Mouse (Mus musculus) hindbrain, embryonic 14.5 days (tissue): ENCODE measurements around the gene Syt16. TPM values are rescaled to one million over a fixed set of nuclear protein-coding genes. Genes with fewer than 3 reads are reported as not detected.

Source experiments
- ATAC-seq: fragments of 200-750 bp; cut with Nextera tagmentation; 2 replicates; pipeline ENCODE4 v1.8.0; 2017; ENCODE audit warnings: moderate number of reproducible peaks, mild to moderate bottlenecking, moderate TSS enrichment, moderate library complexity; ENCODE audit not compliant: low FRiP score
- DNase-seq: peaks from one replicate; pipeline ENCODE4 v3.0.0-alpha.2; 2015; ENCODE audit warnings: low spot score
- H3K27ac ChIP-seq: fragments of 300-500 bp; sonication (generic); 2 replicates; pipeline ENCODE4 v1.5.1; 2014; ENCODE audit warnings: mild to moderate bottlenecking, moderate library complexity
- H3K27me3 ChIP-seq: fragments of 300-500 bp; sonication (generic); 2 replicates; pipeline ENCODE4 v1.6.1; 2014; ENCODE audit warnings: mild to moderate bottlenecking, low read length, mixed read lengths; ENCODE audit not compliant: control insufficient read depth, insufficient read depth
- H3K36me3 ChIP-seq: fragments of 300-500 bp; sonication (generic); replicated peaks from 2 replicates; pipeline ENCODE4 v1.6.1; 2014; ENCODE audit not compliant: control insufficient read depth, insufficient read depth
- H3K4me1 ChIP-seq: fragments of 300-500 bp; sonication (generic); replicated peaks from 2 replicates; pipeline ENCODE4 v1.6.1; 2014; ENCODE audit warnings: antibody characterized with exemption, low read length, mixed read lengths; ENCODE audit not compliant: control insufficient read depth, insufficient read depth
- H3K4me2 ChIP-seq: fragments of 300-500 bp; sonication (generic); replicated peaks from 2 replicates; pipeline ENCODE4 v1.6.1; 2014; ENCODE audit warnings: mild to moderate bottlenecking, moderate library complexity
- H3K4me3 ChIP-seq: fragments of 300-500 bp; sonication (generic); replicated peaks from 2 replicates; pipeline ENCODE4 v1.5.1; 2014; ENCODE audit warnings: mild to moderate bottlenecking, low read length
- H3K9ac ChIP-seq: fragments of 300-500 bp; sonication (generic); 2 replicates; pipeline ENCODE4 v1.6.1; 2014
- H3K9me3 ChIP-seq: fragments of 300-500 bp; sonication (generic); 2 replicates; pipeline ENCODE4 v1.6.1; 2016; ENCODE audit warnings: low read length; ENCODE audit not compliant: control insufficient read depth
- WGBS: fragments of 180-500 bp; shearing (Covaris S2); extraction: QIAGEN DNeasy Blood & Tissue Kit; methylation state at CpG from one replicate; pipeline ENCODE4 v1.1.7; 2014; 5-methylcytosine and 5-hydroxymethylcytosine counted together
- polyA plus RNA-seq: library from polyadenylated mRNA; unstranded; fragments of >200 nt; fragmentation: Nextera tagmentation; extraction: Ambion mirVana; gene quantifications from 2 replicates; pipeline ENCODE4 v1.2.1, GENCODE M21; 2014

The Syt16 gene
- polyA plus RNA-seq, 1 experiment from 2014 or later, result 79.5 TPM

- Histone ChIP-seq H3K36me3 (no peaks in the 10 kb centered on the region), H3K27ac (peak overlapping the region; percentile 27), H3K9ac (no peak overlapping the region), H3K4me3 (no peak overlapping the region), H3K4me2 (no peak overlapping the region), H3K27me3 (no peaks in the 10 kb centered on the region), H3K4me1 (0 out of 2 replicates have a peak, but pooled peaks cover 5% of the 10 kb centered on the region), H3K9me3 (no peaks in the 10 kb centered on the region)
- WGBS, result 67% methylated on average over 6 of the region's 6 CpGs
- no peak for ATAC-seq
- no peak for DNase-seq
Measured at GRCm38 (mm10) chr12:74202431-74203042, 205.1 kb downstream of the Syt16 start.

- H3K27ac ChIP-seq, result no peak overlapping the region
- no peak overlapping the region for H3K4me2 ChIP-seq
- DNase-seq (no peak), ATAC-seq (no peak)
- no peaks in the 10 kb centered on the region for H3K36me3 ChIP-seq
- no peak overlapping the region for H3K4me3 ChIP-seq
- H3K27me3 ChIP-seq, result no peaks in the 10 kb centered on the region
- WGBS, result 87% methylated on average over 3 of the region's 3 CpGs
- H3K4me1 ChIP-seq, result no peaks in the 10 kb centered on the region
- no peak overlapping the region for H3K9ac ChIP-seq
- no peaks in the 10 kb centered on the region for H3K9me3 ChIP-seq
Measured at GRCm38 (mm10) chr12:74212156-74212555, 214.7 kb downstream of the Syt16 start.

- no peak overlapping the region for H3K4me2 ChIP-seq
- no peaks in the 10 kb centered on the region for H3K9me3 ChIP-seq
- no peak overlapping the region for H3K4me3 ChIP-seq
- no peaks in the 10 kb centered on the region for H3K27me3 ChIP-seq
- H3K9ac ChIP-seq, result no peak overlapping the region
- no peak overlapping the region for H3K27ac ChIP-seq
- no peak for ATAC-seq
- WGBS, result 70% methylated on average over 5 of the region's 5 CpGs
- no peak for DNase-seq
- H3K36me3 ChIP-seq, result no peaks in the 10 kb centered on the region
- H3K4me1 ChIP-seq, result no peaks in the 10 kb centered on the region
Measured at GRCm38 (mm10) chr12:74216103-74216728, 218.8 kb downstream of the Syt16 start.

GRCm38 (mm10) chr12:74219909-74220308 lies 222.4 kb downstream of the Syt16 start:
- 85% methylated on average over 4 of the region's 4 CpGs for WGBS
- no peak overlapping the region for H3K4me2 ChIP-seq
- H3K4me1 ChIP-seq, result no peaks in the 10 kb centered on the region
- DNase-seq (no peak), ATAC-seq (no peak)
- H3K27me3 ChIP-seq, result no peaks in the 10 kb centered on the region
- no peaks in the 10 kb centered on the region for H3K9me3 ChIP-seq
- H3K9ac ChIP-seq, result no peak overlapping the region
- no peaks in the 10 kb centered on the region; the same call in 1 of the 2 replicates for H3K36me3 ChIP-seq
- H3K27ac ChIP-seq, result no peak overlapping the region
- no peak overlapping the region for H3K4me3 ChIP-seq

GRCm38 (mm10) chr12:74220651-74221050 lies 223.2 kb downstream of the Syt16 start:
- H3K9ac ChIP-seq, result no peak overlapping the region

DNA sequence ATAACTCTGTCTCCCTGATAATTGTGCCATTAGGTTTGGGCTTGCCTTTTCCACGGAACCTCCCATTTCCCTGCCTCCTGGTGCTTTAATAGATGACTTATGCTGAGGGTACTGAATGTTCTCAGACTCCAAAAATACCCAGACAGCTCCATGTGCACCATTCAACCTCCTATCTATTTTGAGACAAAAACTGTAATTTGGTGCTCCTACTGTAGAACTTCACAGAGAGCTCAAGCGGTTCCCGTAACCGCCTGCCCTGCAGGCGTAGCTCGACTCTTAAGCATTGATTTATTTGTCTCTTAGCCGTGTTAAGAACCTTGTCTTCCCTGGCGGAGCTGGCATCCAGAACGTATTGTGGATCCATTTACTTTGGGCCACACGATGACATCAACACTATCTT lies 233.3 kb downstream of the Syt16 start:
- 74% methylated on average over 10 of the region's 10 CpGs for WGBS
- no peak overlapping the region for H3K27ac ChIP-seq
- H3K36me3 ChIP-seq, result no peaks in the 10 kb centered on the region
- 0 out of 2 replicates have a peak, but pooled peaks cover 7% of the 10 kb centered on the region for H3K4me1 ChIP-seq
- H3K4me3 ChIP-seq, result no peak overlapping the region
- ATAC-seq, result no peak
- no peaks in the 10 kb centered on the region for H3K9me3 ChIP-seq
- no peak for DNase-seq
- no peak overlapping the region for H3K4me2 ChIP-seq
- no peaks in the 10 kb centered on the region for H3K27me3 ChIP-seq
- H3K9ac ChIP-seq, result no peak overlapping the region

More at GRCm38 (mm10) chr12:74220651-74221050, 223.2 kb downstream of the Syt16 start:
- Histone ChIP-seq H3K4me3 (no peak overlapping the region), H3K4me1 (no peaks in the 10 kb centered on the region), H3K9me3 (no peaks in the 10 kb centered on the region), H3K27me3 (no peaks in the 10 kb centered on the region), H3K4me2 (no peak overlapping the region), H3K36me3 (no peaks in the 10 kb centered on the region; the same call in 1 of the 2 replicates), H3K27ac (no peak overlapping the region)
- ATAC-seq (no peak), DNase-seq (no peak)
- WGBS, result 86% methylated on average over 1 of the region's 1 CpGs

DNA sequence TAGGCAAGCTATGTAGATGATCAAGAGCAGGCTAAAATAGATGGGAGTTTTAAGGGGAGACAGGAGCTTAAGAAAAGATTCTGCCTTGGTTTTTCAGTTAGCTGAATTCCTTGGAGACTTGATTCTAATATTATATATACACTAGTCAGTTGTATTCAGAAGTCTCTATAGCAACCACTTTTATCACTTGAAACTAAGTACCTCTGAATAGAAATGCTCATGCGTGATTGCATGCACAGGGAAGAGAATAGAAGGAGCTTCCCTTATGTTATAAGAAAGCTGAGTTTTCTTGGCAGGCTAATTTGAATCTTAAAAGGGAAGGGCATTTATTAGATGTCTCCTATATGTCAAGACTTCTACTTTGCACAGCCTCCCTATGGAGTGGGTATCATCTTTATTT lies 235.4 kb downstream of the Syt16 start:
- Histone ChIP-seq H3K36me3 (no peaks in the 10 kb centered on the region), H3K4me2 (no peak overlapping the region), H3K9me3 (no peaks in the 10 kb centered on the region), H3K9ac (no peak overlapping the region), H3K4me3 (no peak overlapping the region), H3K27me3 (no peaks in the 10 kb centered on the region), H3K27ac (no peak overlapping the region), H3K4me1 (0 out of 2 replicates have a peak, but pooled peaks cover 7% of the 10 kb centered on the region)
- no peak for ATAC-seq
- 39% methylated on average over 1 of the region's 1 CpGs for WGBS
- no peak for DNase-seq

- no peaks in the 10 kb centered on the region for H3K9me3 ChIP-seq
- H3K4me3 ChIP-seq, result no peak overlapping the region
- no peak overlapping the region for H3K27ac ChIP-seq
- 86% methylated on average over 8 of the region's 8 CpGs for WGBS
- H3K27me3 ChIP-seq, result no peaks in the 10 kb centered on the region
- no peak for ATAC-seq
- H3K36me3 ChIP-seq, result peaks cover 4% of the 10 kb centered on the region; the same call in 1 of the 2 replicates
- no peak overlapping the region for H3K9ac ChIP-seq
- H3K4me2 ChIP-seq, result no peak overlapping the region
- 0 out of 2 replicates have a peak, but pooled peaks cover 4% of the 10 kb centered on the region for H3K4me1 ChIP-seq
- DNase-seq, result no peak
Measured at GRCm38 (mm10) chr12:74236191-74236590, 238.7 kb downstream of the Syt16 start.

- Histone ChIP-seq H3K36me3 (peaks cover 4% of the 10 kb centered on the region; the same call in 1 of the 2 replicates), H3K9me3 (no peaks in the 10 kb centered on the region), H3K9ac (no peak overlapping the region), H3K4me3 (no peak overlapping the region), H3K27ac (no peak overlapping the region), H3K27me3 (no peaks in the 10 kb centered on the region), H3K4me2 (no peak overlapping the region), H3K4me1 (no peaks in the 10 kb centered on the region)
- ATAC-seq, result no peak
- no peak for DNase-seq
- WGBS, result 61% methylated on average over 7 of the region's 7 CpGs
Measured at GRCm38 (mm10) chr12:74238056-74238455, 240.6 kb downstream of the Syt16 start.
